In the genomic region with DNA sequence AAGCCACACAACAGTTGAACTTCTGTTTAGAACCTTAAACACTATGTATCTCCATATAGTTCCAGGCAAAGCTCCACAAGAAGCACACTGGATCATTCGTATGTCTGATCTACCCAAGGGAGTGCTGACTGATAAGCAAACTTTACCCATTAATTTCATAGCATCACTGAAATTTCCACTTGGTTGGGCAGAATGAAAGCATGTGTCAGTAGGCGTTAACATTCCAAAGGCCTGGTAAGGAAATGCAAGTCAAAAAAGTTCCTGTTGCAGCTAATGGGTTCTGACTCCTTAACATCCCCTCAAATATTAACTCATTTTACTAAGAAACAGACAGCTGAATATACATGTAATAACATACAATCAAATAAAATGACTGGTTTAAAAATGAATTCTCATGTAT, we compare ENCODE assay signal across 10 mouse cellular contexts.
"Had no signal": no experiment of that assay in that cellular context is flagged by ENCODE, and none has a peak within 500 bp of the region (broad histone marks: within the 10 kb centered on the region; RNA-seq: fewer than 3 reads in every experiment).

No protein-coding gene starts in this region.

- ATAC-seq: midbrain, embryonic 16.5 days had no signal

- DNase-seq: lung, adult 18-20 months; lung, embryonic 14.5 days; lung, postnatal 10 days; lung, postnatal 4 days; midbrain, embryonic 14.5 days; right cerebral cortex, postnatal 14 days; thymus, adult 2 months; thymus, postnatal 25 days; thymus, postnatal 4 days had no signal
